Mouse (Mus musculus): Measurements from ENCODE around the gene Stk39.

The Stk39 gene

GRCm38 (mm10) chr2:68343751-68344150, 128.3 kb downstream of the Stk39 start:
- no peak for DNase-seq (ENCODE audit: low read depth)

GRCm38 (mm10) chr2:68342122-68342646, 129.9 kb downstream of the Stk39 start:
- peak; percentile 69 for DNase-seq (ENCODE audit: low read depth)

- DNase-seq (ENCODE audit: low read depth), result no peak
These were observed 135.2 kb downstream of the Stk39 start for GRCm38 (mm10) chr2:68336913-68337312.

GRCm38 (mm10) chr2:68334945-68335344, 137.1 kb downstream of the Stk39 start:
- DNase-seq (ENCODE audit: low read depth), result no peak

- no peak for DNase-seq (ENCODE audit: low read depth)
These were observed 146.8 kb downstream of the Stk39 start for GRCm38 (mm10) chr2:68325306-68325705.

GRCm38 (mm10) chr2:68321230-68321629, 150.8 kb downstream of the Stk39 start:
- no peak for DNase-seq (ENCODE audit: low read depth)

- no peak for DNase-seq (ENCODE audit: low read depth)
These were observed 151.4 kb downstream of the Stk39 start for GRCm38 (mm10) chr2:68320670-68321069.

- DNase-seq (ENCODE audit: low read depth), result no peak
These were observed 153.6 kb downstream of the Stk39 start for GRCm38 (mm10) chr2:68318452-68318851.

- no peak for DNase-seq (ENCODE audit: low read depth)
These were observed 154.2 kb downstream of the Stk39 start for GRCm38 (mm10) chr2:68317895-68318294.

- DNase-seq (ENCODE audit: low read depth), result no peak
These were observed 154.6 kb downstream of the Stk39 start for GRCm38 (mm10) chr2:68317452-68317851.

GRCm38 (mm10) chr2:68315258-68315657, 156.8 kb downstream of the Stk39 start:
- no peak for DNase-seq (ENCODE audit: low read depth)

- no peak for DNase-seq (ENCODE audit: low read depth)
These were observed 161.9 kb downstream of the Stk39 start for GRCm38 (mm10) chr2:68310121-68310520.

- no peak for DNase-seq (ENCODE audit: low read depth)
These were observed 165.5 kb downstream of the Stk39 start for GRCm38 (mm10) chr2:68306519-68306918.

GRCm38 (mm10) chr2:68304771-68305460, 167.2 kb downstream of the Stk39 start:
- DNase-seq (ENCODE audit: low read depth), result peak; percentile 65

- DNase-seq (ENCODE audit: low read depth), result no peak
These were observed 170.1 kb downstream of the Stk39 start for GRCm38 (mm10) chr2:68301811-68302542.

GRCm38 (mm10) chr2:68298356-68298755, 173.7 kb downstream of the Stk39 start:
- no peak for DNase-seq (ENCODE audit: low read depth)

GRCm38 (mm10) chr2:68297955-68298354, 174.1 kb downstream of the Stk39 start:
- DNase-seq (ENCODE audit: low read depth), result no peak

GRCm38 (mm10) chr2:68296743-68297142, 175.3 kb downstream of the Stk39 start:
- no peak for DNase-seq (ENCODE audit: low read depth)

- DNase-seq (ENCODE audit: low read depth), result no peak
These were observed 179.3 kb downstream of the Stk39 start for GRCm38 (mm10) chr2:68292539-68293320.

GRCm38 (mm10) chr2:68291895-68292294, 180.2 kb downstream of the Stk39 start:
- no peak for DNase-seq (ENCODE audit: low read depth)

GRCm38 (mm10) chr2:68289961-68290360, 182.1 kb downstream of the Stk39 start:
- no peak for DNase-seq (ENCODE audit: low read depth)

- no peak for DNase-seq (ENCODE audit: low read depth)
These were observed 182.9 kb downstream of the Stk39 start for GRCm38 (mm10) chr2:68289177-68289576.

Measured in NIH3T3 (cell line).